Mouse (Mus musculus) testis, adult 2 months (tissue): ENCODE data around the gene Pax7.

ENCODE experiments used
- CTCF ChIP-seq: fragments of 200-500 bp; IDR thresholded peaks from 2 replicates; pipeline ENCODE4 v1.5.1; 2012; ENCODE audit warnings: low read depth, mild to moderate bottlenecking, inconsistent platforms, low read length, moderate library complexity; ENCODE audit not compliant: control insufficient read depth, insufficient read depth, insufficient replicate concordance
- POLR2A ChIP-seq: fragments of 200-500 bp; IDR thresholded peaks from 2 replicates; pipeline ENCODE4 v1.6.1; 2012; ENCODE audit warnings: low read depth, mild to moderate bottlenecking, inconsistent platforms, low read length, moderate library complexity; ENCODE audit not compliant: control insufficient read depth

GRCm38 (mm10) chr4:139828283-139828678 is 5.0 kb downstream of the Pax7 start:
- TF ChIP-seq CTCF, result no peak
- TF ChIP-seq POLR2A, result no peak
